Mouse (Mus musculus) olfactory bulb, adult 2 months (tissue): ENCODE measurements around the gene Nlrp3.

ENCODE experiments used
- CTCF ChIP-seq: fragments of 200-500 bp; IDR thresholded peaks from 2 replicates; pipeline ENCODE4 v1.5.1; 2012; ENCODE audit warnings: low read depth, mild to moderate bottlenecking, low read length, moderate library complexity; ENCODE audit not compliant: insufficient read depth
- POLR2A ChIP-seq: fragments of 200-500 bp; IDR thresholded peaks from 2 replicates; pipeline ENCODE4 v1.6.1; 2012; ENCODE audit warnings: mild to moderate bottlenecking, low read depth, low read length, moderate library complexity; ENCODE audit not compliant: insufficient read depth

- TF ChIP-seq CTCF, result peak; percentile 84
- TF ChIP-seq POLR2A, result no peak
Observed at GRCm38 (mm10) chr11:59525237-59525636, 16.1 kb upstream of the Nlrp3 start.
